Mouse (Mus musculus): ENCODE measurements around the gene Ptk6. TPM values are rescaled to one million over a fixed set of nuclear protein-coding genes. Genes with fewer than 3 reads are reported as not detected.

Gene Ptk6
- not detected in 2 replicates for total RNA-seq (2014; rRNA removed)
- polyA plus RNA-seq (2015; fragmentation: Nextera tagmentation; extraction: Ambion mirVana) = not detected in 2 replicates

- Histone ChIP-seq H3K9ac (no peak within 1 kb of the TSS), H3K27ac (ENCODE audit: low read depth, low read length) (no peak within 1 kb of the TSS), H3K4me2 (ENCODE audit: low read depth) (no peak within 1 kb of the TSS), H3K27me3 (ENCODE audit: insufficient read depth, low read length) (no peaks in the 10 kb centered on the region), H3K4me3 (ENCODE audit: low read depth, low read length) (no peak within 1 kb of the TSS), H3K36me3 (ENCODE audit: insufficient read depth) (no peaks in the 10 kb centered on the region), H3K4me1 (ENCODE audit: insufficient read depth) (no peaks in the 10 kb centered on the region), H3K9me3 (ENCODE audit: low read length) (no peaks in the 10 kb centered on the region)
- no peak for DNase-seq
- ATAC-seq = no peak
- no peak for TF ChIP-seq CTCF (IDR thresholded peaks at IDR 0.05; ENCODE audit: low read depth)
- 90% methylated on average over 3 of the region's 3 CpGs for WGBS
Measured at GRCm38 (mm10) chr2:181202422-181202821, at the start of gene Ptk6. Ptk6 (minus strand) TSS chr2:181202789.

GRCm38 (mm10) chr2:181251841-181252240 lies 49.3 kb upstream of the Ptk6 start:
- Histone ChIP-seq H3K4me2 (ENCODE audit: low read depth) (no peak overlapping the region), H3K36me3 (ENCODE audit: insufficient read depth) (peaks cover 60% of the 10 kb centered on the region), H3K4me1 (ENCODE audit: insufficient read depth) (no peaks in the 10 kb centered on the region), H3K27ac (ENCODE audit: low read depth, low read length) (no peak overlapping the region), H3K9me3 (ENCODE audit: low read length) (no peaks in the 10 kb centered on the region), H3K4me3 (ENCODE audit: low read depth, low read length) (no peak overlapping the region), H3K27me3 (ENCODE audit: insufficient read depth, low read length) (no peaks in the 10 kb centered on the region), H3K9ac (no peak overlapping the region)
- 89% methylated on average over 1 of the region's 1 CpGs for WGBS
- TF ChIP-seq CTCF (IDR thresholded peaks at IDR 0.05; ENCODE audit: low read depth) = no peak
- ATAC-seq = no peak
- DNase-seq = no peak

DNA sequence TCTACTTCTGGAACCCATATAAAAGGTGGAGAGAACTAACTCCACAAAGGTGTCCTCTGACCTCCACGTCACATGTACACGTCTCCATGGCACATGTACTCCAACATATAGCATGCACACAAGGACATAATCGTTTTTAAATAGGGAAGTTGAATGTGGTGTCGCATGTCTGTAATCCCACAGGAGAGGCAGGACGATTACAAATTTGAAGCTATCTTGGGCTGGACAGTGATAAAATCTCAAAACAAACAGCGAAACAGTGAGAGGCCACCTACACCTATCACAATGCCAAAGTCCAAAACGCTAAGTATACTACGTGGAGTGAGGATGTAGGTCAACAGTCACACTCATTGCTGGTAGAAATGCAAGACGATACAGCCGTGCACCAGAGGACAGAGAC lies 46.6 kb upstream of the Ptk6 start:
- Histone ChIP-seq H3K4me3 (ENCODE audit: low read depth, low read length) (no peak overlapping the region), H3K36me3 (ENCODE audit: insufficient read depth) (peaks cover 38% of the 10 kb centered on the region), H3K4me1 (ENCODE audit: insufficient read depth) (no peaks in the 10 kb centered on the region), H3K9me3 (ENCODE audit: low read length) (no peaks in the 10 kb centered on the region), H3K27me3 (ENCODE audit: insufficient read depth, low read length) (no peaks in the 10 kb centered on the region), H3K27ac (ENCODE audit: low read depth, low read length) (no peak overlapping the region), H3K4me2 (ENCODE audit: low read depth) (no peak overlapping the region), H3K9ac (no peak overlapping the region)
- 93% methylated on average over 10 of the region's 10 CpGs for WGBS
- TF ChIP-seq CTCF (IDR thresholded peaks at IDR 0.05; ENCODE audit: low read depth) = no peak
- ATAC-seq = no peak
- no peak for DNase-seq

DNA sequence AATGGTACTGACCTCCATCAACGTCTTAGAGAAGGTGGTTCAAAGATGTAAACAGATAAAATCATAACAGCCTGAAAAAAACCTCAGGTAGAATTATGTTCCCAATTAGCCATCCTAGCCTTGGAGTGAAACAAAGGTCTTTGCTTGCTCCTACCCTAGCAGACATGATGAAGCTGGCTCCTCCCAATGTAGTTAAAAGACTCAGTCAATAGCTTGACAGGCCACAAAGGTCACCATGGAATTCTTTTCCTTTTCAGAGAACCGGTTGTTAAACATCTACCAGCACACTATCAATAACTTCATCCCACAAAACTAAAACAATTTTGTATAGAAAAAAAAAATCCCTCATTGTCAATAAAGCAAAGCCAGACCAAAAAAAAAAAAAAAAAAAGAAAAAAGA lies 42.4 kb upstream of the Ptk6 start:
- DNase-seq = no peak
- H3K9me3 ChIP-seq (ENCODE audit: low read length) = no peaks in the 10 kb centered on the region
- no peak for ATAC-seq
- H3K4me1 ChIP-seq (ENCODE audit: insufficient read depth) = no peaks in the 10 kb centered on the region
- no peak for TF ChIP-seq CTCF (IDR thresholded peaks at IDR 0.05; ENCODE audit: low read depth)
- H3K27ac ChIP-seq (ENCODE audit: low read depth, low read length) = no peak overlapping the region
- no peak overlapping the region for H3K9ac ChIP-seq
- H3K4me3 ChIP-seq (ENCODE audit: low read depth, low read length) = no peak overlapping the region
- H3K4me2 ChIP-seq (ENCODE audit: low read depth) = no peak overlapping the region
- no peaks in the 10 kb centered on the region for H3K27me3 ChIP-seq (ENCODE audit: insufficient read depth, low read length)
- WGBS = 18% methylated on average over 2 of the region's 2 CpGs
- no peaks in the 10 kb centered on the region for H3K36me3 ChIP-seq (ENCODE audit: insufficient read depth)

GRCm38 (mm10) chr2:181243706-181244394 lies 41.3 kb upstream of the Ptk6 start:
- Histone ChIP-seq H3K27ac (ENCODE audit: low read depth, low read length) (no peak overlapping the region), H3K36me3 (ENCODE audit: insufficient read depth) (no peaks in the 10 kb centered on the region), H3K4me3 (ENCODE audit: low read depth, low read length) (no peak overlapping the region), H3K9me3 (ENCODE audit: low read length) (no peaks in the 10 kb centered on the region), H3K27me3 (ENCODE audit: insufficient read depth, low read length) (no peaks in the 10 kb centered on the region), H3K4me2 (ENCODE audit: low read depth) (no peak overlapping the region), H3K9ac (no peak overlapping the region), H3K4me1 (ENCODE audit: insufficient read depth) (no peaks in the 10 kb centered on the region)
- DNase-seq (no peak), ATAC-seq (no peak)
- WGBS = 36% methylated on average over 11 of the region's 11 CpGs
- no peak for TF ChIP-seq CTCF (IDR thresholded peaks at IDR 0.05; ENCODE audit: low read depth)

GRCm38 (mm10) chr2:181242314-181242665 lies 39.7 kb upstream of the Ptk6 start:
- no peaks in the 10 kb centered on the region for H3K9me3 ChIP-seq (ENCODE audit: low read length)
- no peaks in the 10 kb centered on the region for H3K36me3 ChIP-seq (ENCODE audit: insufficient read depth)
- no peak overlapping the region for H3K9ac ChIP-seq
- WGBS = 71% methylated on average over 3 of the region's 3 CpGs
- H3K4me3 ChIP-seq (ENCODE audit: low read depth, low read length) = no peak overlapping the region
- no peaks in the 10 kb centered on the region for H3K4me1 ChIP-seq (ENCODE audit: insufficient read depth)
- DNase-seq = no peak
- H3K27ac ChIP-seq (ENCODE audit: low read depth, low read length) = no peak overlapping the region
- no peak for TF ChIP-seq CTCF (IDR thresholded peaks at IDR 0.05; ENCODE audit: low read depth)
- no peaks in the 10 kb centered on the region for H3K27me3 ChIP-seq (ENCODE audit: insufficient read depth, low read length)
- no peak for ATAC-seq
- peak overlapping the region; percentile 38; the same call in 1 of the 2 replicates for H3K4me2 ChIP-seq (ENCODE audit: low read depth)

GRCm38 (mm10) chr2:181241602-181242313 lies 39.2 kb upstream of the Ptk6 start, which contains the start of gene Helz2:
Helz2 (minus strand) TSS chr2:181242027.
- Histone ChIP-seq H3K36me3 (ENCODE audit: insufficient read depth) (no peaks in the 10 kb centered on the region), H3K9ac (no peak within 1 kb of the TSS), H3K9me3 (ENCODE audit: low read length) (no peaks in the 10 kb centered on the region), H3K4me3 (ENCODE audit: low read depth, low read length) (peak within 1 kb of the TSS; percentile 23), H3K4me2 (ENCODE audit: low read depth) (peak within 1 kb of the TSS; percentile 38), H3K4me1 (ENCODE audit: insufficient read depth) (no peaks in the 10 kb centered on the region), H3K27ac (ENCODE audit: low read depth, low read length) (no peak within 1 kb of the TSS), H3K27me3 (ENCODE audit: insufficient read depth, low read length) (no peaks in the 10 kb centered on the region)
- no peak for TF ChIP-seq CTCF (IDR thresholded peaks at IDR 0.05; ENCODE audit: low read depth)
- ATAC-seq (no peak), DNase-seq (no peak)
- WGBS = 13% methylated on average over 16 of the region's 16 CpGs
